Mouse (Mus musculus): ENCODE measurements around the gene Gm37419.

The Gm37419 gene

GRCm38 (mm10) chr16:24036398-24036797 lies 48.1 kb downstream of the Gm37419 start:
- H3K27me3 ChIP-seq (ENCODE audit: insufficient read depth, low read length) = no peaks in the 10 kb centered on the region
- no peak overlapping the region for H3K4me3 ChIP-seq (replicated peaks; ENCODE audit: low read length)
- H3K36me3 ChIP-seq (ENCODE audit: insufficient read depth, low read length) = no peaks in the 10 kb centered on the region
- H3K9me3 ChIP-seq (ENCODE audit: low read length) = no peaks in the 10 kb centered on the region
- TF ChIP-seq NANOG (IDR thresholded peaks at IDR 0.05; ENCODE audit: borderline replicate concordance, low read length) (no peak), CTCF (conservative IDR thresholded peaks at IDR 0.05; ENCODE audit: low read length) (no peak), POU5F1 (IDR thresholded peaks at IDR 0.05; ENCODE audit: borderline replicate concordance, low read length) (no peak)
- 0 out of 2 replicates have a peak, but pooled peaks cover 5% of the 10 kb centered on the region for H3K4me1 ChIP-seq (replicated peaks; ENCODE audit: low read depth, low read length)
